In the genomic region with DNA sequence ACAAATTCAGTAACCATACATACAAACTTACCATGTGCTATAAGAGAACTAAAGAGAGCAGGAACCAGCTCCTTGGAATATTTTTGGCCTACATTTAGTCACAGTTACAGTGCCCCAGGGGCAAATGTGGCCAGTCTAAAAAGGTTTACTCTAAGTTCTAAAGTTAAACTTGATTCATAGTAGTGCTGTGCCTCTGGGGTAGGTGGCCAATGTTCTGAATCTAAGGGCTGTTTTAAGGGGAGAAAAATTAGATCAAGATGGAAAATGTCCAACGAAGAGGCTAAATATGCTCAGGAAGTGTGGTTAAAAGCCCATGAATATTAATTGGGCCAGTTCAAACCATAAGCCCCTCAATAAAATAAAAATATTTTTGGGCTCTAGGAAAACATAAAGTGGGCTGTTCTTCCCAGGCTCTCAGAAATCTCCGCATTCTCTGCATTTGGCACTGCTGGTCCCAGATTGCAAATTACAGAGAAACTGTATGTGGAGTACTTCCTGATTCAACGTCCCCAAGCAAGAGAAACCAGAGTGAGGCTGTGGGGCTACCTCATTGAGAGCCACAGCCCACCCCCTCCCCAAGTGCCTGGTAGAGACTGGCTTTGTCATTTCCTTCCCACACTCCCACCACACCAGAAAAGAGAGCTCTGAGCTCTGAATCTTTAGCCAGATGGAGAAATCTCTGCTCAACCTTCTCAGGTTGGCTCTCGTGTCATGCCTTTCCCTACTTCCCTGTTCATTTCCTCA, we compare ENCODE assay signal across 22 mouse cellular contexts.
DNase-seq lines count a peak whose midpoint lies in the region; ATAC-seq and TF ChIP-seq lines count a peak whose summit lies in the region.
"Had no signal": no experiment of that assay in that cellular context is flagged by ENCODE, and none has a peak within 500 bp of the region (broad histone marks: within the 10 kb centered on the region; RNA-seq: fewer than 3 reads in every experiment).

No protein-coding gene starts in this region.

- H3K4me3 ChIP-seq in embryonic facial prominence, embryonic 11.5 days (ENCODE audit: low read depth, low read length), result no peak overlapping the region
- H3K4me3 ChIP-seq in embryonic facial prominence, embryonic 10.5 days, result no peak overlapping the region
- no peak overlapping the region for H3K4me3 ChIP-seq in midbrain, embryonic 11.5 days (ENCODE audit: low read depth, low read length)
- H3K4me3 ChIP-seq in midbrain, postnatal 0 days (ENCODE audit: low read depth, low read length), result no peak overlapping the region
- no peak overlapping the region for H3K4me3 ChIP-seq in limb, embryonic 13.5 days
- H3K4me3 ChIP-seq: liver, embryonic 15.5 days; myocyte had no signal

- DNase-seq in embryonic facial prominence, embryonic 11.5 days (ENCODE audit: low spot score), result peak; percentile 47
- no peak for DNase-seq in embryonic facial prominence, embryonic 10.5 days (ENCODE audit: low spot score)
- peak; percentile 57 for DNase-seq in midbrain, embryonic 11.5 days (ENCODE audit: low spot score, missing footprints)
- DNase-seq in midbrain, postnatal 0 days (ENCODE audit: low spot score), result no peak
- DNase-seq in cerebellum, postnatal 25 days, result no peak
- no peak for DNase-seq in layer of hippocampus, postnatal 36 days
- DNase-seq in layer of hippocampus, postnatal 25 days (ENCODE audit: extremely low spot score in 1 of 2, low spot score in 1 of 2), result no peak
- DNase-seq: adrenal gland, postnatal 10 days; cerebellum, postnatal 10 days; embryo, embryonic 11 days; forebrain, postnatal 0 days; heart, postnatal 4 days; kidney, adult 11 months; left cerebral cortex, postnatal 4 days; midbrain, embryonic 14.5 days; thymus, postnatal 14 days had no signal

- no peak; the same call in 1 of the 2 replicates for ATAC-seq in embryonic facial prominence, embryonic 11.5 days (replicated peaks; ENCODE audit: insufficient number of reproducible peaks, low FRiP score, low TSS enrichment, low read depth)
- ATAC-seq in midbrain, embryonic 11.5 days (ENCODE audit: low FRiP score), result no peak
- no peak for ATAC-seq in midbrain, postnatal 0 days (ENCODE audit: low FRiP score)
- ATAC-seq in limb, embryonic 13.5 days (ENCODE audit: low FRiP score, low read depth), result peak; percentile 91
- ATAC-seq: activated CD4-positive, CD25-positive, alpha-beta regulatory T cell, adult 4 months; CD4-positive, CD25-positive, alpha-beta regulatory T cell, adult 4 months; forebrain, postnatal 0 days had no signal

- no peak overlapping the region for H3K27ac ChIP-seq in embryonic facial prominence, embryonic 11.5 days (replicated peaks; ENCODE audit: low read depth, low read length)
- no peak overlapping the region; the same call in 1 of the 2 replicates for H3K27ac ChIP-seq in embryonic facial prominence, embryonic 10.5 days (replicated peaks)
- H3K27ac ChIP-seq in midbrain, embryonic 11.5 days (ENCODE audit: low read depth, low read length), result no peak overlapping the region
- H3K27ac ChIP-seq in midbrain, postnatal 0 days (ENCODE audit: low read depth, low read length), result no peak overlapping the region
- H3K27ac ChIP-seq in limb, embryonic 13.5 days, result peak overlapping the region; percentile 86
- H3K27ac ChIP-seq: liver, embryonic 15.5 days had no signal

- H3K4me2 ChIP-seq in embryonic facial prominence, embryonic 11.5 days (ENCODE audit: low read depth, low read length), result no peak overlapping the region
- H3K4me2 ChIP-seq in midbrain, embryonic 11.5 days, result no peak overlapping the region
- no peak overlapping the region for H3K4me2 ChIP-seq in midbrain, postnatal 0 days (ENCODE audit: low read depth, low read length, poor library complexity, severe bottlenecking)
- no peak overlapping the region for H3K4me2 ChIP-seq in limb, embryonic 13.5 days (replicated peaks)
- H3K4me2 ChIP-seq: liver, embryonic 15.5 days had no signal

- H3K9ac ChIP-seq in embryonic facial prominence, embryonic 11.5 days (replicated peaks; ENCODE audit: low read length), result no peak overlapping the region
- no peak overlapping the region for H3K9ac ChIP-seq in midbrain, embryonic 11.5 days (ENCODE audit: low read length)
- no peak overlapping the region for H3K9ac ChIP-seq in midbrain, postnatal 0 days (replicated peaks; ENCODE audit: low read length, poor library complexity, severe bottlenecking)
- H3K9ac ChIP-seq in limb, embryonic 13.5 days, result no peak overlapping the region
- H3K9ac ChIP-seq: forebrain, postnatal 0 days; liver, embryonic 15.5 days had no signal

- H3K36me3 ChIP-seq in embryonic facial prominence, embryonic 11.5 days (replicated peaks; ENCODE audit: control insufficient read depth, insufficient read depth, low read depth, low read length), result no peaks in the 10 kb centered on the region
- no peaks in the 10 kb centered on the region for H3K36me3 ChIP-seq in embryonic facial prominence, embryonic 10.5 days (replicated peaks)
- no peaks in the 10 kb centered on the region for H3K36me3 ChIP-seq in midbrain, embryonic 11.5 days (ENCODE audit: control insufficient read depth, insufficient read depth, low read length)
- H3K36me3 ChIP-seq in midbrain, postnatal 0 days (ENCODE audit: insufficient read depth, low read length), result no peaks in the 10 kb centered on the region
- no peaks in the 10 kb centered on the region for H3K36me3 ChIP-seq in limb, embryonic 13.5 days
- H3K36me3 ChIP-seq: G1E; liver, embryonic 15.5 days had no signal

- WGBS in embryonic facial prominence, embryonic 11.5 days, result 59% methylated on average over 4 of the region's 4 CpGs
- WGBS in embryonic facial prominence, embryonic 10.5 days, result 66% methylated on average over 4 of the region's 4 CpGs
- 82% methylated on average over 4 of the region's 4 CpGs for WGBS in midbrain, embryonic 11.5 days
- 83% methylated on average over 4 of the region's 4 CpGs for WGBS in midbrain, postnatal 0 days
- WGBS in limb, embryonic 13.5 days, result 18% methylated on average over 4 of the region's 4 CpGs

- no peaks in the 10 kb centered on the region for H3K9me3 ChIP-seq in embryonic facial prominence, embryonic 11.5 days (replicated peaks; ENCODE audit: control insufficient read depth, low read length)
- no peaks in the 10 kb centered on the region for H3K9me3 ChIP-seq in embryonic facial prominence, embryonic 10.5 days
- no peaks in the 10 kb centered on the region for H3K9me3 ChIP-seq in midbrain, embryonic 11.5 days (ENCODE audit: control insufficient read depth, low read length)
- no peaks in the 10 kb centered on the region for H3K9me3 ChIP-seq in midbrain, postnatal 0 days (ENCODE audit: low read length)
- no peaks in the 10 kb centered on the region for H3K9me3 ChIP-seq in limb, embryonic 13.5 days
- H3K9me3 ChIP-seq: G1E; liver, embryonic 15.5 days had no signal

- no peaks in the 10 kb centered on the region for H3K27me3 ChIP-seq in embryonic facial prominence, embryonic 11.5 days (ENCODE audit: control insufficient read depth, insufficient read depth, low read length)
- H3K27me3 ChIP-seq in embryonic facial prominence, embryonic 10.5 days (replicated peaks; ENCODE audit: low read depth, poor library complexity, severe bottlenecking), result no peaks in the 10 kb centered on the region
- no peaks in the 10 kb centered on the region for H3K27me3 ChIP-seq in midbrain, embryonic 11.5 days (ENCODE audit: control insufficient read depth, insufficient read depth, low read length)
- H3K27me3 ChIP-seq in midbrain, postnatal 0 days (ENCODE audit: insufficient read depth, low read length), result no peaks in the 10 kb centered on the region
- no peaks in the 10 kb centered on the region for H3K27me3 ChIP-seq in limb, embryonic 13.5 days
- H3K27me3 ChIP-seq: liver, embryonic 15.5 days had no signal

- no peak for TF ChIP-seq CTCF in midbrain, postnatal 0 days (IDR thresholded peaks at IDR 0.05)

- no peaks in the 10 kb centered on the region for H3K4me1 ChIP-seq in embryonic facial prominence, embryonic 11.5 days (ENCODE audit: control insufficient read depth, insufficient read depth, low read length)
- H3K4me1 ChIP-seq in embryonic facial prominence, embryonic 10.5 days, result peaks cover 25% of the 10 kb centered on the region
- no peaks in the 10 kb centered on the region for H3K4me1 ChIP-seq in midbrain, embryonic 11.5 days (ENCODE audit: control insufficient read depth, insufficient read depth, low read length)
- no peaks in the 10 kb centered on the region for H3K4me1 ChIP-seq in midbrain, postnatal 0 days (ENCODE audit: insufficient read depth, low read length)
- H3K4me1 ChIP-seq in limb, embryonic 13.5 days, result peaks cover 38% of the 10 kb centered on the region

Comparison
In these comparisons a context has a peak if more than half of its experiments do, and no peak if none do; other contexts are left out.
1. DNase-seq: peak in embryonic facial prominence, embryonic 11.5 days (single experiment) and midbrain, embryonic 11.5 days (single experiment); none in embryonic facial prominence, embryonic 10.5 days (single experiment), midbrain, postnatal 0 days (single experiment), cerebellum, postnatal 25 days (0 of 2), layer of hippocampus, postnatal 36 days (0 of 2) and layer of hippocampus, postnatal 25 days (0 of 2).